Mouse (Mus musculus): Measurements from ENCODE around the gene Dab1.

The Dab1 gene

GRCm38 (mm10) chr4:104602804-104603203 lies 983.6 kb downstream of the Dab1 start:
- DNase-seq (ENCODE audit: low read depth) = no peak

GRCm38 (mm10) chr4:104604298-104604697 lies 985.1 kb downstream of the Dab1 start:
- DNase-seq (ENCODE audit: low read depth) = no peak

- DNase-seq (ENCODE audit: low read depth) = no peak
Observed at GRCm38 (mm10) chr4:104606881-104607280, 987.7 kb downstream of the Dab1 start.

- no peak for DNase-seq (ENCODE audit: low read depth)
Observed at GRCm38 (mm10) chr4:104607636-104608035, 988.5 kb downstream of the Dab1 start.

- no peak for DNase-seq (ENCODE audit: low read depth)
Observed at GRCm38 (mm10) chr4:104619452-104619851, 1000.3 kb downstream of the Dab1 start.

- no peak for DNase-seq (ENCODE audit: low read depth)
Observed at GRCm38 (mm10) chr4:104625316-104625715, 1006.2 kb downstream of the Dab1 start.

GRCm38 (mm10) chr4:104628708-104629107 lies 1009.5 kb downstream of the Dab1 start:
- DNase-seq (ENCODE audit: low read depth) = no peak

- DNase-seq (ENCODE audit: low read depth) = no peak
Observed at GRCm38 (mm10) chr4:104637016-104637415, 1017.9 kb downstream of the Dab1 start.

GRCm38 (mm10) chr4:104640617-104641016 lies 1021.5 kb downstream of the Dab1 start:
- DNase-seq (ENCODE audit: low read depth) = no peak

- no peak for DNase-seq (ENCODE audit: low read depth)
Observed at GRCm38 (mm10) chr4:104642761-104643469, 1023.8 kb downstream of the Dab1 start.

GRCm38 (mm10) chr4:104643534-104644356 lies 1024.6 kb downstream of the Dab1 start:
- DNase-seq (ENCODE audit: low read depth) = no peak

GRCm38 (mm10) chr4:104644357-104644630 lies 1025.1 kb downstream of the Dab1 start:
- DNase-seq (ENCODE audit: low read depth) = no peak

- DNase-seq (ENCODE audit: low read depth) = no peak
Observed at GRCm38 (mm10) chr4:104644862-104645261, 1025.7 kb downstream of the Dab1 start.

GRCm38 (mm10) chr4:104651761-104652160 lies 1032.6 kb downstream of the Dab1 start:
- no peak for DNase-seq (ENCODE audit: low read depth)

- DNase-seq (ENCODE audit: low read depth) = no peak
Observed at GRCm38 (mm10) chr4:104656728-104657127, 1037.6 kb downstream of the Dab1 start.

GRCm38 (mm10) chr4:104662841-104663614 lies 1043.9 kb downstream of the Dab1 start:
- no peak for DNase-seq (ENCODE audit: low read depth)

- peak; percentile 23 for DNase-seq (ENCODE audit: low read depth)
Observed at GRCm38 (mm10) chr4:104665553-104665952, 1046.4 kb downstream of the Dab1 start.

- no peak for DNase-seq (ENCODE audit: low read depth)
Observed at GRCm38 (mm10) chr4:104666831-104667551, 1047.8 kb downstream of the Dab1 start.

GRCm38 (mm10) chr4:104668061-104668460 lies 1048.9 kb downstream of the Dab1 start:
- no peak for DNase-seq (ENCODE audit: low read depth)

- no peak for DNase-seq (ENCODE audit: low read depth)
Observed at GRCm38 (mm10) chr4:104669406-104669805, 1050.2 kb downstream of the Dab1 start.

GRCm38 (mm10) chr4:104670741-104671140 lies 1051.6 kb downstream of the Dab1 start:
- DNase-seq (ENCODE audit: low read depth) = no peak

- DNase-seq (ENCODE audit: low read depth) = no peak
Observed at GRCm38 (mm10) chr4:104673317-104673716, 1054.2 kb downstream of the Dab1 start.
